Mouse (Mus musculus) myocyte (in vitro differentiated cells): Measurements from ENCODE around the gene Ubqln4. TPM values are rescaled to one million over a fixed set of nuclear protein-coding genes. Genes with fewer than 3 reads are reported as not detected.
"Not testable (repeated sequence)": the region's sequence is repeated elsewhere in the genome, so short reads cannot be mapped to it uniquely, and the experiment has no call there.

Source experiments
- H3K27me3 ChIP-seq: one replicate; pipeline ENCODE4 v1.6.1; 2011; ENCODE audit not compliant: control insufficient read depth, insufficient read depth, insufficient read length
- H3K36me3 ChIP-seq: one replicate; pipeline ENCODE4 v1.6.1; 2011; ENCODE audit not compliant: control insufficient read depth, insufficient read depth
- H3K4me2 ChIP-seq: one replicate; pipeline ENCODE4 v1.6.1; 2011; ENCODE audit warnings: low read depth, control low read depth
- H3K4me3 ChIP-seq: one replicate; pipeline ENCODE4 v1.5.1; 2011; ENCODE audit warnings: mild to moderate bottlenecking, control low read depth, moderate library complexity
- H3K79me2 ChIP-seq: one replicate; pipeline ENCODE4 v1.6.1; 2011; ENCODE audit not compliant: control insufficient read depth, insufficient read depth
- H3ac ChIP-seq: one replicate; pipeline ENCODE4 v1.6.1; 2011; ENCODE audit not compliant: control insufficient read depth, insufficient read length
- CEBPB ChIP-seq: IDR thresholded peaks from 2 replicates; pipeline ENCODE4 v1.6.1; 2011; ENCODE audit warnings: mild to moderate bottlenecking, moderate library complexity; ENCODE audit not compliant: poor library complexity, insufficient read depth, severe bottlenecking
- E2F4 ChIP-seq: IDR thresholded peaks from one replicate; pipeline ENCODE4 v1.6.1; 2011; ENCODE audit warnings: mild to moderate bottlenecking, control low read depth, moderate library complexity; ENCODE audit not compliant: insufficient read depth
- MAX ChIP-seq: IDR thresholded peaks from one replicate; pipeline ENCODE4 v1.6.1; 2011; ENCODE audit warnings: low read depth, mild to moderate bottlenecking, control low read depth
- MYOD1 ChIP-seq, 3 experiments: IDR thresholded peaks; one replicate each; pipeline ENCODE4 v1.6.1; 2011; ENCODE audit warnings: control low read depth in 2 of 3, low read depth in 2 of 3, mild to moderate bottlenecking in 2 of 3, moderate library complexity in 1 of 3; ENCODE audit not compliant: insufficient read length in 2 of 3, control insufficient read depth in 1 of 3
- MYOG ChIP-seq, 3 experiments: IDR thresholded peaks; one replicate each; pipeline ENCODE4 v1.6.1; 2011; ENCODE audit warnings: control low read depth in 2 of 3, low read depth in 2 of 3, mild to moderate bottlenecking in 2 of 3; ENCODE audit not compliant: insufficient read length in 2 of 3, control insufficient read depth in 1 of 3, insufficient read depth in 1 of 3
- POLR2A ChIP-seq: IDR thresholded peaks from one replicate; pipeline ENCODE4 v1.6.1; 2011; ENCODE audit warnings: low read depth, mild to moderate bottlenecking, control low read depth, moderate library complexity; ENCODE audit not compliant: insufficient read length
- POLR2AphosphoS2 ChIP-seq: IDR thresholded peaks from one replicate; pipeline ENCODE4 v1.6.1; 2011; ENCODE audit warnings: low read depth, control low read depth; ENCODE audit not compliant: insufficient read length
- REST ChIP-seq: IDR thresholded peaks from one replicate; pipeline ENCODE4 v1.6.1; 2011; ENCODE audit warnings: mild to moderate bottlenecking, control low read depth, moderate library complexity; ENCODE audit not compliant: insufficient read depth, insufficient read length
- SRF ChIP-seq: IDR thresholded peaks from one replicate; pipeline ENCODE4 v1.6.1; 2011; ENCODE audit warnings: low read depth; ENCODE audit not compliant: control insufficient read depth, insufficient read length
- TCF12 ChIP-seq: IDR thresholded peaks from one replicate; pipeline ENCODE4 v1.6.1; 2011; ENCODE audit warnings: mild to moderate bottlenecking, control low read depth; ENCODE audit not compliant: poor library complexity, insufficient read depth, severe bottlenecking
- TCF3 ChIP-seq: IDR thresholded peaks from one replicate; pipeline ENCODE4 v1.6.1; 2011; ENCODE audit warnings: low read depth, control low read depth; ENCODE audit not compliant: insufficient read length
- USF1 ChIP-seq: IDR thresholded peaks from one replicate; pipeline ENCODE4 v1.6.1; 2011; ENCODE audit warnings: low read depth, mild to moderate bottlenecking, control low read depth, moderate library complexity
- polyA plus RNA-seq: library from polyadenylated mRNA; unstranded; fragments of >200 nt; fragmentation: generic; extraction: Trizol; gene quantifications from one replicate; pipeline ENCODE4 v1.2.1, GENCODE M21; 2012; ENCODE audit warnings: missing spikeins

Gene Ubqln4
- polyA plus RNA-seq, 1 experiment = 44.9 TPM

DNA sequence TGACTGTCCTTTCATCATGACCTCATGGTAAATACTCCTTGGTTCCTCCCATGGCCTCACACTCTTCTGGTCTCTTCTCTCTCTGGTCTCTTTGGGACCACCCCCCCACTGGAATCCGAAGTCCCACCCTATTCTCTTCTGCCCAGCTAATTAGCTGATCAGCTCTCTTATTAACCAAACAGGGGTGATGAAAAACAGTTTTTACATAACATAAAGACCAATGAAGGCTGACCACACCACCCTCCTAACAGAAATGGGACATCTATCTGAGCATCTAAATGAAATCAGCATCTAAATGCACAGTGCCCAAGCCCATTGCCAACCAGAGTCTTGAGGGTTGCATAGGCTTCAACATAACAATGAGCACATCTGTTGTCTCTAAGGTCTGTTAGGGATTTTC, 18.3 kb downstream of the Ubqln4 start:
- no peak overlapping the region for H3ac ChIP-seq
- no peaks in the 10 kb centered on the region for H3K79me2 ChIP-seq
- no peak overlapping the region for H3K4me3 ChIP-seq
- TF ChIP-seq SRF = no peak
- no peak for TF ChIP-seq TCF12
- H3K27me3 ChIP-seq = peaks cover 3% of the 10 kb centered on the region
- peaks cover 22% of the 10 kb centered on the region for H3K36me3 ChIP-seq
- no peak overlapping the region for H3K4me2 ChIP-seq

DNA sequence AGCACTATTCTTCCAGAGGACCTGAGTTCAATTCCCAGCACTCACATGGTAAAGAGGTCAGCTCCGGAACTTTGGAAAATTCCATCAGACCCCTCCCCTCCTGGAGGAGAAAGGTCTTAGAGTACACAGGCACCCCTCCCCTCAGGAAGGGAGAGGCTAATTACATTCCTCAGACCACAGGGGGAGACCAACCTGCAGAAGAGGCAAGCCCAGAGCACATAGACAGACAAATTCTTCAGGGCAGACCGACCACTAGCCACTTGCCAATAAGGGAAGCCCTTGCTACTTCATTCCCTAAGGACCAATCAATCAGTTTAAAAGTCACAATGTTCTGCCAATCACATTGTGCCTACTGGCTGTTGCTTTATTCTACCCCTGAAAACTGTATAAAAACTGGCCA, 19.3 kb downstream of the Ubqln4 start:
- Histone ChIP-seq H3K27me3 (peaks cover 3% of the 10 kb centered on the region), H3K4me3 (no peak overlapping the region), H3K4me2 (no peak overlapping the region), H3K36me3 (peaks cover 17% of the 10 kb centered on the region), H3ac (no peak overlapping the region), H3K79me2 (no peaks in the 10 kb centered on the region)
- no peak for TF ChIP-seq MAX
- TF ChIP-seq MYOG (IDR thresholded peaks at IDR 0.05; ENCODE audit: control insufficient read depth in 1 of 3, insufficient read depth in 1 of 3, insufficient read length in 2 of 3, low read depth in 2 of 3) = no peak
- no peak for TF ChIP-seq CEBPB
- TF ChIP-seq POLR2A = no peak
- TF ChIP-seq POLR2AphosphoS2 = no peak
- TF ChIP-seq SRF = no peak
- TF ChIP-seq E2F4 = no peak
- TF ChIP-seq REST = no peak
- no peak for TF ChIP-seq TCF12

GRCm38 (mm10) chr3:88573810-88574209, 20.3 kb downstream of the Ubqln4 start:
- no peak overlapping the region for H3K4me2 ChIP-seq
- H3K79me2 ChIP-seq = no peaks in the 10 kb centered on the region
- peaks cover 3% of the 10 kb centered on the region for H3K27me3 ChIP-seq
- no peak for TF ChIP-seq REST
- no peak for TF ChIP-seq USF1
- no peak for TF ChIP-seq POLR2A
- TF ChIP-seq POLR2AphosphoS2 = no peak
- TF ChIP-seq MYOD1 (IDR thresholded peaks at IDR 0.05; ENCODE audit: control insufficient read depth in 1 of 3, insufficient read length in 2 of 3, low read depth in 2 of 3) = no peak
- TF ChIP-seq MAX = no peak
- no peak for TF ChIP-seq MYOG (IDR thresholded peaks at IDR 0.05; ENCODE audit: control insufficient read depth in 1 of 3, insufficient read depth in 1 of 3, insufficient read length in 2 of 3, low read depth in 2 of 3)
- TF ChIP-seq E2F4 = no peak
- TF ChIP-seq TCF12 = no peak
- TF ChIP-seq CEBPB = no peak
- TF ChIP-seq SRF = no peak
- no peak for TF ChIP-seq TCF3
- H3ac ChIP-seq = no peak overlapping the region
- H3K36me3 ChIP-seq = peaks cover 9% of the 10 kb centered on the region
- no peak overlapping the region for H3K4me3 ChIP-seq

- TF ChIP-seq REST (no peak), TCF12 (no peak), CEBPB (no peak), SRF (no peak), E2F4 (no peak), POLR2AphosphoS2 (no peak), MYOD1 (IDR thresholded peaks at IDR 0.05; ENCODE audit: control insufficient read depth in 1 of 3, insufficient read length in 2 of 3, low read depth in 2 of 3) (no peak)
- H3K36me3 ChIP-seq = no peaks in the 10 kb centered on the region
- no peak within 1 kb of the TSS for H3K4me2 ChIP-seq
- H3K79me2 ChIP-seq = peaks cover 10% of the 10 kb centered on the region
- H3K27me3 ChIP-seq = peaks cover 3% of the 10 kb centered on the region
- H3ac ChIP-seq = no peak within 1 kb of the TSS
- H3K4me3 ChIP-seq = no peak within 1 kb of the TSS
These were observed 22.0 kb downstream of the Ubqln4 start, which contains the start of gene Ssr2 for GRCm38 (mm10) chr3:88575540-88575939. Gene Ssr2, plus strand, starts transcription at chr3:88575876.

- peaks cover 23% of the 10 kb centered on the region for H3K79me2 ChIP-seq
- H3K36me3 ChIP-seq, H3K27me3 ChIP-seq, H3ac ChIP-seq, H3K4me2 ChIP-seq, H3K4me3 ChIP-seq: not testable (repeated sequence)
These were observed 24.3 kb downstream of the Ubqln4 start for GRCm38 (mm10) chr3:88577846-88578245.
